Mouse (Mus musculus) myocyte (in vitro differentiated cells): ENCODE measurements around the gene Tenm2. TPM values are rescaled to one million over a fixed set of nuclear protein-coding genes. Genes with fewer than 3 reads are reported as not detected.

Experiments
- H3K27me3 ChIP-seq: one replicate; pipeline ENCODE4 v1.6.1; 2011; ENCODE audit not compliant: control insufficient read depth, insufficient read depth, insufficient read length
- H3K36me3 ChIP-seq: one replicate; pipeline ENCODE4 v1.6.1; 2011; ENCODE audit not compliant: control insufficient read depth, insufficient read depth
- H3K4me2 ChIP-seq: one replicate; pipeline ENCODE4 v1.6.1; 2011; ENCODE audit warnings: low read depth, control low read depth
- H3K4me3 ChIP-seq: one replicate; pipeline ENCODE4 v1.5.1; 2011; ENCODE audit warnings: mild to moderate bottlenecking, control low read depth, moderate library complexity
- H3K79me2 ChIP-seq: one replicate; pipeline ENCODE4 v1.6.1; 2011; ENCODE audit not compliant: control insufficient read depth, insufficient read depth
- H3ac ChIP-seq: one replicate; pipeline ENCODE4 v1.6.1; 2011; ENCODE audit not compliant: control insufficient read depth, insufficient read length
- CEBPB ChIP-seq: IDR thresholded peaks from 2 replicates; pipeline ENCODE4 v1.6.1; 2011; ENCODE audit warnings: mild to moderate bottlenecking, moderate library complexity; ENCODE audit not compliant: poor library complexity, insufficient read depth, severe bottlenecking
- E2F4 ChIP-seq: IDR thresholded peaks from one replicate; pipeline ENCODE4 v1.6.1; 2011; ENCODE audit warnings: mild to moderate bottlenecking, control low read depth, moderate library complexity; ENCODE audit not compliant: insufficient read depth
- MAX ChIP-seq: IDR thresholded peaks from one replicate; pipeline ENCODE4 v1.6.1; 2011; ENCODE audit warnings: low read depth, mild to moderate bottlenecking, control low read depth
- MYOD1 ChIP-seq, 3 experiments: IDR thresholded peaks; one replicate each; pipeline ENCODE4 v1.6.1; 2011; ENCODE audit warnings: control low read depth in 2 of 3, low read depth in 2 of 3, mild to moderate bottlenecking in 2 of 3, moderate library complexity in 1 of 3; ENCODE audit not compliant: insufficient read length in 2 of 3, control insufficient read depth in 1 of 3
- MYOG ChIP-seq, 3 experiments: IDR thresholded peaks; one replicate each; pipeline ENCODE4 v1.6.1; 2011; ENCODE audit warnings: control low read depth in 2 of 3, low read depth in 2 of 3, mild to moderate bottlenecking in 2 of 3; ENCODE audit not compliant: insufficient read length in 2 of 3, control insufficient read depth in 1 of 3, insufficient read depth in 1 of 3
- POLR2A ChIP-seq: IDR thresholded peaks from one replicate; pipeline ENCODE4 v1.6.1; 2011; ENCODE audit warnings: low read depth, mild to moderate bottlenecking, control low read depth, moderate library complexity; ENCODE audit not compliant: insufficient read length
- POLR2AphosphoS2 ChIP-seq: IDR thresholded peaks from one replicate; pipeline ENCODE4 v1.6.1; 2011; ENCODE audit warnings: low read depth, control low read depth; ENCODE audit not compliant: insufficient read length
- REST ChIP-seq: IDR thresholded peaks from one replicate; pipeline ENCODE4 v1.6.1; 2011; ENCODE audit warnings: mild to moderate bottlenecking, control low read depth, moderate library complexity; ENCODE audit not compliant: insufficient read depth, insufficient read length
- SRF ChIP-seq: IDR thresholded peaks from one replicate; pipeline ENCODE4 v1.6.1; 2011; ENCODE audit warnings: low read depth; ENCODE audit not compliant: control insufficient read depth, insufficient read length
- TCF12 ChIP-seq: IDR thresholded peaks from one replicate; pipeline ENCODE4 v1.6.1; 2011; ENCODE audit warnings: mild to moderate bottlenecking, control low read depth; ENCODE audit not compliant: poor library complexity, insufficient read depth, severe bottlenecking
- TCF3 ChIP-seq: IDR thresholded peaks from one replicate; pipeline ENCODE4 v1.6.1; 2011; ENCODE audit warnings: low read depth, control low read depth; ENCODE audit not compliant: insufficient read length
- USF1 ChIP-seq: IDR thresholded peaks from one replicate; pipeline ENCODE4 v1.6.1; 2011; ENCODE audit warnings: low read depth, mild to moderate bottlenecking, control low read depth, moderate library complexity
- polyA plus RNA-seq: library from polyadenylated mRNA; unstranded; fragments of >200 nt; fragmentation: generic; extraction: Trizol; gene quantifications from one replicate; pipeline ENCODE4 v1.2.1, GENCODE M21; 2012; ENCODE audit warnings: missing spikeins

The Tenm2 gene
- polyA plus RNA-seq, 1 experiment = 0.28 TPM

GRCm38 (mm10) chr11:36353252-36353651, 882.5 kb downstream of the Tenm2 start:
- H3K36me3 ChIP-seq = no peaks in the 10 kb centered on the region
- H3ac ChIP-seq = no peak overlapping the region
- H3K4me3 ChIP-seq = no peak overlapping the region
- H3K27me3 ChIP-seq = no peaks in the 10 kb centered on the region
- H3K79me2 ChIP-seq = no peaks in the 10 kb centered on the region
- H3K4me2 ChIP-seq = no peak overlapping the region
- TF ChIP-seq CEBPB = no peak
- TF ChIP-seq POLR2A = no peak
- TF ChIP-seq SRF = no peak
- TF ChIP-seq USF1 = no peak
- no peak for TF ChIP-seq REST
- no peak for TF ChIP-seq MYOD1 (IDR thresholded peaks at IDR 0.05; ENCODE audit: control insufficient read depth in 1 of 3, insufficient read length in 2 of 3, low read depth in 2 of 3)

- no peaks in the 10 kb centered on the region for H3K36me3 ChIP-seq
- TF ChIP-seq E2F4 (no peak), TCF12 (no peak), SRF (no peak), CEBPB (no peak), MAX (no peak), REST (no peak), MYOD1 (IDR thresholded peaks at IDR 0.05; ENCODE audit: control insufficient read depth in 1 of 3, insufficient read length in 2 of 3, low read depth in 2 of 3) (no peak), POLR2AphosphoS2 (no peak), TCF3 (no peak), USF1 (no peak)
- H3K79me2 ChIP-seq = no peaks in the 10 kb centered on the region
- no peak overlapping the region for H3ac ChIP-seq
- H3K4me3 ChIP-seq = no peak overlapping the region
- no peak overlapping the region for H3K4me2 ChIP-seq
- H3K27me3 ChIP-seq = no peaks in the 10 kb centered on the region
Measured at GRCm38 (mm10) chr11:36351752-36352151, 884.0 kb downstream of the Tenm2 start.

- Histone ChIP-seq H3K4me2 (no peak overlapping the region), H3K4me3 (no peak overlapping the region), H3K79me2 (no peaks in the 10 kb centered on the region), H3ac (no peak overlapping the region), H3K36me3 (no peaks in the 10 kb centered on the region), H3K27me3 (no peaks in the 10 kb centered on the region)
- TF ChIP-seq TCF12 (no peak), MAX (no peak), MYOG (IDR thresholded peaks at IDR 0.05; ENCODE audit: control insufficient read depth in 1 of 3, insufficient read depth in 1 of 3, insufficient read length in 2 of 3, low read depth in 2 of 3) (no peak), REST (no peak), MYOD1 (IDR thresholded peaks at IDR 0.05; ENCODE audit: control insufficient read depth in 1 of 3, insufficient read length in 2 of 3, low read depth in 2 of 3) (no peak), POLR2AphosphoS2 (no peak), SRF (no peak), USF1 (no peak), E2F4 (no peak), TCF3 (no peak), POLR2A (no peak), CEBPB (no peak)
Measured at GRCm38 (mm10) chr11:36351341-36351740, 884.4 kb downstream of the Tenm2 start.

- Histone ChIP-seq H3ac (no peak overlapping the region), H3K36me3 (no peaks in the 10 kb centered on the region), H3K79me2 (no peaks in the 10 kb centered on the region), H3K4me2 (no peak overlapping the region), H3K27me3 (no peaks in the 10 kb centered on the region), H3K4me3 (no peak overlapping the region)
- TF ChIP-seq MYOD1 (IDR thresholded peaks at IDR 0.05; ENCODE audit: control insufficient read depth in 1 of 3, insufficient read length in 2 of 3, low read depth in 2 of 3) (no peak), MAX (no peak), REST (no peak), TCF12 (no peak), CEBPB (no peak), SRF (no peak), POLR2A (no peak), E2F4 (no peak), TCF3 (no peak), USF1 (no peak)
Measured at GRCm38 (mm10) chr11:36350264-36350663, 885.5 kb downstream of the Tenm2 start.

- no peak for TF ChIP-seq E2F4
- TF ChIP-seq TCF12 = no peak
- Histone ChIP-seq H3K4me3 (no peak overlapping the region), H3K79me2 (no peaks in the 10 kb centered on the region), H3K36me3 (no peaks in the 10 kb centered on the region), H3K4me2 (no peak overlapping the region), H3K27me3 (no peaks in the 10 kb centered on the region), H3ac (no peak overlapping the region)
Measured at GRCm38 (mm10) chr11:36349856-36350255, 885.9 kb downstream of the Tenm2 start.
